Mouse (Mus musculus): ENCODE results near the gene Zfr.

The Zfr gene

DNA sequence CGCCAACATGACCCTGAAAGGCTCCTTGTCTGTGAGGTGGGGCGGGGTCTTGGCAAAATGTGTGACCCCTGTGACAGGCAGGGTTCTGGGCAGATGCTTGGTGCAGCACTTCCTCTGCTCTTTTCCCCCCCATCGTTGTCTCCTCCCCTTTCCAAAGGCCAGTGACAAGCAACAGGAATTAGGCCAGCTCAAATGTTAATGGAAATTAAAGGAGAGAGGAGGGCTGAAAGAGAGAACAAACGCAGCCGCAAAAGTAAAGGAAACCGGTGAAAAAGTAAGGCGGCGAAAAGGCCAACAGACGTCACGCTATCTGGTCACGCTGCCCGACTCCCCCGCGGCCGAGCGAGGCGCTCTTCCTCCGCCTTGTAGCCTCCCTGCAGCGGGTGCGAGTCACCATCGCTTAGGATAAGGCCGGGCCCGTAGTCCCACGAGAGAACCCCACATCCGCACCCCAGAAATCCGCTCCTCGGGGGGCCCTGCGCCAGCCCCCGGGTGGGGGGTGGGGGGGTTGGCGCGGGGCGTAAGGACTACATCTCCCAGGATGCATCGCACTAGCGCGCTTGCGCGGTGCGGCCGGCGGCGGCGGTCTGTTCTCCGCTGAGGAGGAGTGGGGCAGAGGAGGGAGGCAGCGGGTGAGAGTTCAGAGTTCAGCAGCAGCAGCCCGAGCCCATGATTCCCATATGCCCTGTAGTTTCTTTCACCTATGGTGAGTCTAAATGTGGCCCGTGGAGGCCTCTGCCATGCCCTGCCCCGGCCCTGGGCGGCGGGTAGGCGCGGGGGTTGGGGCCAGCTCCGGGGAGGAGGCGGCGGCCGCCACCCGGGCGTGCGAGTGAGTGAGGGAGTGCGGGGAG, at the start of gene Zfr:
Gene Zfr (plus strand): TSS at position 590 of the 851 bp plus-strand sequence.
- DNase-seq (ENCODE audit: low spot score) = peak; percentile 92

DNA sequence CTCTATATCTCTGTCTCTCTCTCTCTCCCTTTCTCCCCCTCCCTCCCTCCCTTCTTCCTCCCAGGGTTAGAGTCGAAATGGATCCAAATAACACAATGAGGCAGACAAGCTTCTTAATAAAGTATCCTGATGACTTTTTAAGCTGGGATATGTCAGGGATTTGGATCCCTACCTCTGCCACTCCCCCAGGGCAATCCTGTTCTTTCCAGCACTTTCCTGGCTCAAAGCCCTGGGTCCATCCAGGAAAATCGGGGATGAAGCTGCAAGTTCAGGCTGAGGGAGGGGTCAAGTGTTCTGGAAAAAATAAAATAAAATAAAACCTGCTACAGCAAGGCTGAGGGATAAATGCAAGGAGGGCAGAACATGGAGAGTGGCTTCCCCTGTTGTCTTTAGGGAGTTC, 49.7 kb upstream of the Zfr start:
- no peak for DNase-seq (ENCODE audit: low spot score)

DNA sequence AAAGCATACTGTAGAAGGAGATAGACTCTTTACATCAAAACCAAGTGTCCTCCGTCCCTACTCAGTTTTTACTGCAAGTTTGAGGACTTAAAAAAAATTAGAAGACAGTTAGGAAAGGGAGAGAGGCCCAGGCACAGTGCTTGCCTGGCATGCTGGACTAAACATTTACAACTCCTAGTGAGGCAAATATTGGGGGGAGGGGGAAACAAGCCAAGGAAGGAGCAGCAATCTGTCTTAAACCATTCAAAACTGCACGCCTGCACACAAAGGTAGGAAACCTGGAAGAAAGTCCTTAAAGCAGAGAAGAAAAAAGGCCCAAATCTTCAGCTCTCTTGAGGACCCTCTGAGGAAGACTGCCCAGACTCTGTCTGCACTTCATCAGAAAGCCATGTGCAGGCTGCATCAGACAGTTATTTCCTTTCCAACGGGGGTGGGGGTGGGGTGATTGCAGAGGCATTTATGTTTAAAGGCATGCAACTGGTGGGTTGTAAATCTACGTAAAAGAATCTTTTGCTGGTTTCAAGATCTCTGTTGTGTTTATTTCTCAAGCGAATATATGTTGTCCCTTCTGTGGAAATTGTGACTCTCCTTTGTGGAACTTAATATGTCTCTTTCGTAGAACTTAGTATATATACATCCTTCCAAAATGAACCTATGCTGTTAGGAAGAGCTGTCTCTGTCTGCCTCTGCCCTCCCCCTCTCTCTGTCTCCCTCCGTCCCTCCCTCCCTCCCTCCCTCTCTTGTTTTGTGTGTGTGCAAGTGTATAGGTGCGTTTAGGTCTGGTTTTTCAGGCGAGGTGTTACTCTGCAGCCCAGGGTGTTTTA, 49.0 kb upstream of the Zfr start:
- DNase-seq (ENCODE audit: low spot score) = no peak

DNA sequence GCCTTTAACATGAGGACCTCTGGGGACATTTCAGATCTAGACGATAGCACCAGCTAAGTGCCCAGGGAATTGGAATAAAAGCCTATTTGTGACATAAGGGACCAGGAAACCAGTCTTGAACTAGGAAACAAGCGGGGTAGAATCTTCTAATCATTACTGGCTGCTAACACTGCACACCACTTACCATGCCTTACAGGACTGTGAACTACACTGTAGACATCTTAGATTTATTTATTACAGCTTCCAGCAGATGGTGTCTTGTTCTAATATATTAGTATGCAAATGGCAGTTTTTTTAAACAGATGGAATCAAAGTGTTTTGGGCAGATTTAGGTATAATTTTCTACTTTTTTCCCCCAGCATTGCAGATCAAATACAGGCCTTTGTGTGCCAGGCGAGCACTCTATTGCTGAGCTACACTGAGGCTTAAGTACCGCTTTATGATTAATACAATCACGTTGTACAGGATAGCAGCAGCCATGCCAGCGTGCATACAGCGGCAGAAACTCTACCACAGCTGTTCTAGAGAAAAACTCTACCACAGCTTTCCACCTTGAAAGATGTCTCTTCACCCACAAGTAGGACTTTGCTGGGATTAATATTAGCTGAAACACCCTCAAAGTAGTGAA, 44.8 kb upstream of the Zfr start:
- no peak for DNase-seq (ENCODE audit: low spot score)

DNA sequence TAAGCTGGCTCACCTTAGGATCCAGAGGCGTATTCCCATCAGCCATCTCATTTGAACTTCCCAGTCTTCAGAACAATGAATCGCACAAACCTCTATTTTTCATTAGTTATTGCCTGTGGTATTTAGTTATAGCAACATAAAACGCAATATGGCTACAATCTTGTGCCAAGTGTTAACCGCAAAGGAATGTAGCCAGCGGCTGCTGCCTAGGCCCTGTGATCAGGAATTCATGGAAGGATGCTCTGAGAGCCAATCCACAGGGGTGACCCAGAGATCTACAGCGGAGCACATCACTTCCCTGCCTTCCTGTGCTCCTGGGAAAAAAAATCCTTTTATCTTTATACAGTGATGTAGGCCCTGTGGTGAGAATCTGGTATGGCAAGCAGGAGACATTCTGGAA, 43.2 kb upstream of the Zfr start:
- no peak for DNase-seq (ENCODE audit: low spot score)

DNA sequence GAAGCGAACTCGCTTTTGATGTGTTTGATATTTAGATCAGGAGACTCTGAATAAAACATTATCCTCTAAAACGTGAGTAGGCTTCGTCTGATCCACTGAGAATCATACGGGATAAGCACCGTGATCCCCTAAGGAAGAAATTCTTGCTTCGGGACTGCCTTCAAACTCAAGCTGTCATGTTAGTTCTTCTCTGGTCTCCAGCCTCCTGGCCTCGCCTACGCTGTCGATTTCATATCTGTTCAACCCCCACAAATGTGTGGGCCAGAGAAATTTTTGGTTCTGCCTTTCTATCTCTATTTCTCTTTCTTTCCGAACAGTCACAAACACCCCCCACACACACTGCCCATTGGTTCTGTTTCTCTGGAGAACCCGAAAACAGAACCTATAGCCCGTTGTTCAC, 35.3 kb upstream of the Zfr start:
- no peak for DNase-seq (ENCODE audit: low spot score)

DNA sequence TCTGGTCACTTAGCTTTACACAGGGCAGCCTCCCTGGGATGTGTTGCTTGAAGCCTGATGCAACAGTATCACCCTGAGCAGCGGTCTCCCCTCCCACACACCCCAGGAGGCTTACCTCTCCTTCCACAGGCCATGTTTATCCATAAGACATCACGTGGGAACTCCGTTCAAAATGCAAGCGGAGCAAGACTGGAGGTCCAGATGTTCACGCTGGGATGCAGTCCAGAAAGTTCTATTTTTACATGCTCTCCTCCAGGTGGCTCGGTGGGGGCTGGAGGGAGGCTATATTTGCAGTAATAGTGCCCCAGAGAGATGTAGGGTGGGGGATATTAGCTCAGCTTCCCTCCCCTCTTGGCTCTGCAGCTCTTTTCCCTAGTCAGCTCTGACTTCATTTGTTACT, 33.5 kb upstream of the Zfr start:
- no peak for DNase-seq (ENCODE audit: low spot score)

DNA sequence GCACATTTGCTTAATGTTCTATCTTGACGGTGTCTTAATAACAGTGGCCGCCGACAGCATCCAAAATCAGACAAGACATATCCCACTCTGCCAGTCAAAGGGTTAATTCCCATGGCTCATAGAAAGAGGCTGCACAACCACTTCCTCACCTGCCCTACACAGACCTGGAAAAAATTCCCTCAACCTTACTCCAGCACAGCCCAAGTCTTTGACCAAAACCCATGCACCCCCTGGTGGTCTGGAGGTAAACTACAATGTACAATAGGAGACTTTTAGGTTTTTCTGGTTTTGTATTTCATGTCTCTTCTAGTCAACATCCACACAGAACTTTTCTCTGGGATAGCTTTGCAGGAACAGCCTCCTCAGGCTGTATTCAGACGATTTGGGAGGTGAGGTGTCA, 32.8 kb upstream of the Zfr start:
- peak; percentile 69 for DNase-seq (ENCODE audit: low spot score)

DNA sequence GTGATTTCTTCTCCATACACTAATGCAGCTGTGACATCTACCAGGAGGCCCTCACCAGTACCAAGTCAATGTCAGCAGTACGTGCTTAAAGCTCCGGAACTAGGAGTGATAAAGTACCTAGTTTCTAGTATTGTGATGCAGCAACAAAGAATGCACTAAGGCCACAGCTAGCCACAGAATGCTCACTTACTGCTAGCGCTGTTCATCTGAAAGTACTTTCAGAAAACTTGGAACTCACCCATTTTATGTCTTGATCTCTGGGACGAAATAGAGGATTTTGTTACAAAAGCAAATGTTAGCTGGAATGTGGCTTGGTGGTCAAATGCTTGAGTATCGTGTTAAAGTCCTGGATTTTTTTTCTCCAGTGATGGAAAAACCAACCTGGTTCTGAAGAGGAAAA, 30.0 kb upstream of the Zfr start:
- DNase-seq (ENCODE audit: low spot score) = no peak

DNA sequence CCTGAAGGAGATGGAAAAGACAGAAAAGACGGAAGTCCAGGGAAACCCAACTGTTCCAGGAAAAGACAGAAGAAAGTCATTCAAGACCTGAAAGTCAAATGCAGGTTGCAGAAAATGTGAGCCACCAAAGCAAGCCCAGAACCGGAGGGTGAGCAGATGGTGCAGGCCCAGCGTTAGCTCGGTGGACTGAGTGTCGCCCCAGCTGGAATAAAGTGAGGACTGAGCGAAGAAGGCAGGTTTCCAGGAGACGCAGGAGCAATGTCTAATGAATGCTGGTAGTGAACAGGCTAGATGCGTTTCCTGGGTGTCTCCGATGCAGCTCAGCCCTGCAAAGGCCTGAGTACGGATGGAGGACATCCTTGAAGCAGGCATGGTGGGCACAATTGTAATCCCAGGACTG, 29.5 kb upstream of the Zfr start:
- DNase-seq (ENCODE audit: low spot score) = no peak

DNA sequence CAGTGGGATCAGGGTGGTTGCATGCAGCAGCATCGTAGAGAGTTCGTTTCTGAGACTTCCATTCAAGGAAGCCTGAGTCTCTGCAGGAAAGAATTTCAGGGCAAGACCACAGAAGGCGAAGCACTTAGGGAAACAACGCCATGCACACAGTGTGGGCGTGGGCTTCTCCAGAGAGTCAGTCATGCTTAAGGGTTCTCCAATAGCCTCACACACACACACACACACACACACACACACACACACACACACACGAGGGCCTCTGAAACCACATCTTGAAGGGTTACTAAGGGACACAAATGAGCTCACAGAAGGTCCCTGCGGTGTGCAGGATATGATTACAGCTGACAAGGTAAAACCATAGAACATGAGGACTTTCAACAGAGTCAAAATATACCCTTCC, 27.5 kb upstream of the Zfr start:
- DNase-seq (ENCODE audit: low spot score) = no peak

DNA sequence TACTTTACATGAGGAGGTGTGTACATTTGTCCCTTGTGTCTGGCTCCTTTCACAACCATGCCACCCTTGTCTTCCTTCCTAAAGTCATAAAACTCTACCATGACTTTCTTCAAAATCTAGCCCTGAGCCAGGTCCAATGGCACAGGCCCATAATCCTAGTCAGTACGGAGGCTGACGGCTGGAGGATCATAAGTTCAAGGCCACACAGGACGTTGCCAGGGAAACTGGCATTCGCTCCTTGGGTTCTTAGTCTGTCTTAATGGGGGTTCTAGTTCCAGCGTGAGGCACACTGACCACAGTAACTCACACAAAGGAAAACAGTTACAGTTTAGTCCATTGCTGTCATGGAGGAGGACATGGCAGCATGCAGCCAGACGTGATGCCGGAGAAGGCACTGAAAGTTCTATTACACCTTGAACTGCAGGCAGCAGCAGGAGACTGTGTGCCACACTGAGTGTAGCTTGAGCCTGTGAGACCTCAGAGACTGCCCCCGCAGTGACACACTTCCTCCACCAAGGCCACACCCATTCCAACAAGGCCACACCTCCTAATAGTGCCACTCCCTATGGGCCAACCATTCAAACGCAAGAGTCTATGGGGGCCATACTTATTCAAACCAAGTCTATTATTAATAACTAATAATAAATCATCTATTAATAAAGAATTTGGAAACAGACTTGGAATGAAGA, 26.5 kb upstream of the Zfr start:
- DNase-seq (ENCODE audit: low spot score) = no peak

DNA sequence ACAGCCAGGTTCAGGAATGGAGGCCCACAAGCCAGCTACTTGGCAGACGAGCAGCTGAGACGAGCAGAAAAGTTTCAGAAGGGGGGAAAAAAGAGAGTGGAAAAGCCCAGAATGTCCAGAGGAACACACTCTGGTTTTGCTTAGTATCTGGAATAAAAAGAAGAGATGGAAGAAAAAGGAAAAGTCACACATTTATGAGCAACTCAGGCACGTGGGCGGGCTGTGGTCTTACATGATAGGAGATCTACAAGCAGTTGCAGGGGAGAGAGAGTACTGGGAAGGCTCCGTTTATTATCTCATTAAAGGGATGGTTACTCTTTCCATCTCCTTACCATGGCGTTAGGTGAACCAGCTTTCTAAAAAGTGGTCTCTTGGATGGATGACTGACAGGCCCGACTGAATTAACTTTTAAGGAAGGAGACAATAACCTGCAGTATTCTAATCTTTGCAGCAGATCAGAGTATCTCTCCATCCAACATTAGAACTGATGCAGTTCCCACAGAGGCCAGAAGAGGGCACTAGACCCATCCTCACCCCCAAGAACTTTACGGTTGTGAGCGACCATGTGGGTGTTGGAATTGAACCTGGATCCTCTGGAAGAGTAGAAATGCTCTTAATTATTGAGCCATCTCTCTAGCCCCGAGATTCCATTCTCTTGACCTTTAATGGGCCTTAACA, 25.7 kb upstream of the Zfr start:
- peak; percentile 44 for DNase-seq (ENCODE audit: low spot score)

DNA sequence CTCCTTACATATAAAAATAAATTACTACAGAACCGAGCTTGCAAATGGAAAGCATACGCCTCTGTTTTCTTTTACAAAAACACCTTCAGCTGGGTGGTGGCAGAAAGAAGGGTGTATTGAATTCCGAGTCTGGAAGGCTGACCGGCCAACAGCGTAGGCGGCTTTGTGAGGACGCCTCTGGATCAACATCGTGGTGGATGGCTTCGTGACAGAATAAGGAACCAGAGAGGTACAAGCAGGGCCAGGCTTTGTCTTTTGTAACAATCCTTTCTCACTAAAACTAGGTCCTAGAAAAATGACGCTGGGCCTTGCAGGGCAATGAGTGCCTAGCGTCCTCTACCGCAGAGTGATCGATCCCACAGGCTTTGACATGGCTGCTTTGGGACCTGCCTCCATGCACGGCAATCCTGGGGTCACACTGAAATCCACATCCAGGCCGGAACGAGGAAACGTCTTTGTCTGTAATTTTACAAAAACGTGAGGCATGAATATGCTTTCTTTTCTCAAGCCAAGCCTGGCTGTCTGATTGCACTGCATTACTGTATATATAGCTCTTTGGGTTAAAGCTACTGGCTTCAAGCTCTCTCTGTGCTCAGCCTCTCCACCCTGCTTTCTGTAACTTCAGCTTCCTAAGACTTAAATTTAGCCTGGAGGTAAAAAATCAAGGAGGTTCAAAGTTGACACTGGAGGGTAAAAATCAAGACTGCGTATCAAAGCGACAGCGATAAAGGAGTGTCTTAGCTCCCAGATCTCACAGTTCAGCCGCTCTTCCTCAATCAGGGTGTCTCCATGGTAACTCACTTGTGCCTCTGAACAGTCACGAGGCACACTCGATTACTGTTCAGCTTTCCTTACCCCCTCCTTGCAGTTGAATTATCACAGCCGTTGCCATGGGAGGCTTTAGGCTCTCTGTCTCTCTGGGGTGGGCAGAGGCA, 24.3 kb upstream of the Zfr start:
- no peak for DNase-seq (ENCODE audit: low spot score)

DNA sequence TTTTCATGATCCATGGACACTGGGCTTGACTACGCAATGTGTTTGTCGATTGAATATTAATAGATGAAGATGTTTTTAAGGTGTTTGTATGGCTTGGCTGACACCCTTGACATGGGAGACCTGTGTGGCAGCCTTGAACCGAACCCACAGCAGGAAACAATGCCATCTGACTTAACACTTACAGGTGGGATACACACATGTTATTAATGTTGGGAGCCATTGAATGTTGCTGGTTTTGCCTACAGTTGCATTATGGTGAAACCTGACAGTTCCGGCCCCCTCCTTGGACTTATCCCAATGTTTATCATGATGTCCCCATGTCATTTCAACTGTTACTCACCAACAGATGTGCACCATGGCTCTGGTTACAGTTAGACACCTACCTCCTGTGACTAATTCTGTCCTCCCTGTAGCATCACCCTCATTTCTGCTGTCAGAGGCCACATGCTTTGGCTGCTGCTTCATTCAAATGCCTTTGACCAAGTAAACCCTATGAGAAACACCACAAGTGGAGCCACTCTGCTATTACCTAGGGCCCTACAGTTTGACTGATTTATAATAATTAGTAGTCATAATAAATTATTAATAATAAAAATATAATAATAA, 23.6 kb upstream of the Zfr start:
- no peak for DNase-seq (ENCODE audit: low spot score)

DNA sequence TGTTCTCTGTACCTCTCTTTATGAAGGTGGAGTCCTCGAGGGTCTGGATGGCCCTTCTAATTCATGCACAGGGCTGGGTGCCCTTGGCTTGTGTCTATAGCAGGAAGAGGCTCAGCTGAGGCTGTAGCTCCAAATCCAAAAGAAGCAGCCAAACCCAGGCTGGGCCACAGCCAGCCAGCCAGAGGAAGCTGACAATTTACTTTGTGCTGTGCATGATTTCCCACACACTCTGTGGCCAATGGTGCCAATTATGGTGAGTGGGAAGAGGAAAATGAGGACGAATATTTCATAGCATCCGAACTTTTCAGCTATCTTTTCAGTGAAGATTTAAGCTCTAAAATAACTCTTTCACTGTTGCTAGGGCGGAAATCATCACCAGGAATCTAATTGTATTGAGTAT, 21.2 kb upstream of the Zfr start:
- no peak for DNase-seq (ENCODE audit: low spot score)

DNA sequence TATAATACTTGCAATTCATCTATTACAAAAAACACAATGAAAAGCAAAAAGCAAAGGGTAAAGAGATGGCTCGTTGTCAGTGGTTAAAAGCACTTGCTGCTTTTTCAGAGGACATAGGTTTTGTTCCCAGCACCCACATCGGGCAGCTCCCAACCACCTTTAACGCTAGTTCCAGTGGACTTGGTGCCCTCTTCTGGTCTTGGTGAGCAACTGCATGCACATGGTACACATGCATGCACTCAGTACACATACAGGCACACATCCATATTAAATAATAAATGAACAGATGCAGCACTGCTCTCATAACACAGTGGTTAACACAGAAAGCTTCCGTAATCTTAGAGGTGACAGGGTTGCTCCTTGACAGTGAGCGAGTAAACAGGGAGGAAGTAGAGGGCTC, 20.3 kb upstream of the Zfr start:
- no peak for DNase-seq (ENCODE audit: low spot score)

DNA sequence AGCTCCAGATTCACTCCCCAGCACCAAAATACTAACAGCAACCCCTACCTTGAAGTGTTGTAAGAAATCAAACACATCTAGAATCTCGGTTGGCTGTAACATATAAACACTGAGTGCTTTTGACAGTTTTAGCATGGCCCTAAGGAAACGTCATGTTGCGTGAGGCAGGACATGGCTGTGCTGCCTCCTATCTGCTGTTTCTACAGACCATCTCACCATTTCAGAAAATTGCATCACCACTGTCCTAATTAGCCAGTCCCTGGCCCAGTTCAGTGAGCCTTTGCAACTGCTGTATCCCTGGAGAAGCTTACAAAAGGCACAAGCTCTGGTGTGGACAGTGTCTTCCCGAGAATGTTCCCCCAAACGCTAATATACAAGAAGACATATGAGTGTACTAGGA, 16.7 kb upstream of the Zfr start:
- no peak for DNase-seq (ENCODE audit: low spot score)

DNA sequence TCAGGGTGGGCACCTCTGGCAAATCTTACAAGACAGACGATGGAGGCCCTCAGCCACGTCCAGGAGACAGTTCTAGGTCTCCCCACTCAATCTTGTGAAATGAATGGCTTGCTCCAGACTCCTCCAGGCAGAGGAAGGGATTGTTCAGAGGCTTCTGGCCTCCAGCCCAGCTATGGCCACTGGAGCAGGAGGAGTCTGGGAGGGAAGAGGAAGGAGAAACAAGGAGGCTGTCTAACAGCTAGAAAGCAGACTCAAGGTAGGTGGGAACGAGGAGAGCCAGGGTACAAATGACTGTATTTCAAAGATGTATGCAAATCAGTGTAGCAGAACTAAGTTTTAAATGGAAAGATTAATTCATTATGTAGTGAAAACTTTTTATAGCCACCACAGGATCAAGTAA, 13.9 kb upstream of the Zfr start:
- DNase-seq (ENCODE audit: low spot score) = no peak

DNA sequence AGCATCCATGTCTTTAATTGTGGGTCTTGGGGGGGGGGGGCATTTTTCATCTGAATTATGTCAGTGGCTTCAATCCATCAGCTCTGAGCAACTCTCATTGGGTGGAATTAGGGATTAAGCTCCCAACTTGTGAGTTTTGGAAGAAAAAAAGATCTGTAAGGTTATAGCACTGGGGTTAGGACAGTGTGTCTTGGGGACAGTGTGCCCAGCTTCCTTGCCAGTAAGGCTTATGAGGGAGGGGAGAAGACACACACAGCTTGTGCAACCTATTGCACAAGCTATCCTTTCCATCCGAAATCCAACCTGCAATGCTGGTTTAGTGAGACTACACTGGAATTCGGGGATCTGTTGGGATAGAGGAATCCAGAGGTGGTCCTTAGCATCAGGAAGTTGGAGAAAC, 12.8 kb upstream of the Zfr start:
- DNase-seq (ENCODE audit: low spot score) = no peak

Data from urinary bladder, postnatal 14 days (tissue).